Mouse (Mus musculus) right cerebral cortex, postnatal 4 days (tissue): ENCODE results near the gene Tmem236.
"Not testable (repeated sequence)": the region's sequence is repeated elsewhere in the genome, so short reads cannot be mapped to it uniquely, and the experiment has no call there.

Experiments
- DNase-seq: peaks from one replicate; pipeline ENCODE4 v3.0.0-alpha.2; 2022

Gene Tmem236

GRCm38 (mm10) chr2:14198325-14198903 lies 24.1 kb downstream of the Tmem236 start:
- not testable (repeated sequence) for DNase-seq

GRCm38 (mm10) chr2:14199621-14200020 lies 25.3 kb downstream of the Tmem236 start:
- DNase-seq, result peak; percentile 2

GRCm38 (mm10) chr2:14200879-14201445 lies 26.6 kb downstream of the Tmem236 start:
- not testable (repeated sequence) for DNase-seq

- no peak for DNase-seq
Observed at GRCm38 (mm10) chr2:14204308-14204707, 30.0 kb downstream of the Tmem236 start.

- DNase-seq, result no peak
Observed at GRCm38 (mm10) chr2:14206798-14207197, 32.5 kb downstream of the Tmem236 start.

- no peak for DNase-seq
Observed at GRCm38 (mm10) chr2:14210731-14211130, 36.4 kb downstream of the Tmem236 start.

GRCm38 (mm10) chr2:14211606-14212005 lies 37.3 kb downstream of the Tmem236 start:
- no peak for DNase-seq

GRCm38 (mm10) chr2:14214764-14215163 lies 40.4 kb downstream of the Tmem236 start:
- no peak for DNase-seq

- no peak for DNase-seq
Observed at GRCm38 (mm10) chr2:14216653-14217052, 42.3 kb downstream of the Tmem236 start.

- DNase-seq, result no peak
Observed at GRCm38 (mm10) chr2:14218126-14218525, 43.8 kb downstream of the Tmem236 start.

- no peak for DNase-seq
Observed at GRCm38 (mm10) chr2:14224387-14224786, 50.1 kb downstream of the Tmem236 start.

GRCm38 (mm10) chr2:14228495-14228894 lies 54.2 kb downstream of the Tmem236 start:
- no peak for DNase-seq

- no peak for DNase-seq
Observed at GRCm38 (mm10) chr2:14229149-14229548, 54.8 kb downstream of the Tmem236 start, which contains the start of gene Mrc1. Mrc1 (plus strand) TSS chr2:14229392.

- DNase-seq, result no peak
Observed at GRCm38 (mm10) chr2:14229979-14230378, 55.7 kb downstream of the Tmem236 start.

GRCm38 (mm10) chr2:14232897-14233296 lies 58.6 kb downstream of the Tmem236 start:
- DNase-seq, result no peak

GRCm38 (mm10) chr2:14233983-14234382 lies 59.7 kb downstream of the Tmem236 start:
- DNase-seq, result no peak

GRCm38 (mm10) chr2:14235319-14235718 lies 61.0 kb downstream of the Tmem236 start:
- no peak for DNase-seq

GRCm38 (mm10) chr2:14236920-14237319 lies 62.6 kb downstream of the Tmem236 start:
- no peak for DNase-seq

- DNase-seq, result no peak
Observed at GRCm38 (mm10) chr2:14237723-14238122, 63.4 kb downstream of the Tmem236 start.

- no peak for DNase-seq
Observed at GRCm38 (mm10) chr2:14239151-14239550, 64.8 kb downstream of the Tmem236 start.

GRCm38 (mm10) chr2:14244157-14244556 lies 69.8 kb downstream of the Tmem236 start:
- DNase-seq, result no peak

- DNase-seq, result no peak
Observed at GRCm38 (mm10) chr2:14244668-14245067, 70.3 kb downstream of the Tmem236 start.

- no peak for DNase-seq
Observed at GRCm38 (mm10) chr2:14249839-14250564, 75.7 kb downstream of the Tmem236 start.

- DNase-seq, result no peak
Observed at GRCm38 (mm10) chr2:14251938-14252337, 77.6 kb downstream of the Tmem236 start.
